Mouse (Mus musculus): ENCODE data around the gene Fbxl3. TPM values are rescaled to one million over a fixed set of nuclear protein-coding genes. Genes with fewer than 3 reads are reported as not detected.

Fbxl3 gene
- 13.1 and 14.2 TPM in 2 replicates for polyA plus RNA-seq (2016; fragmentation: Nextera tagmentation; extraction: Ambion mirVana)

DNA sequence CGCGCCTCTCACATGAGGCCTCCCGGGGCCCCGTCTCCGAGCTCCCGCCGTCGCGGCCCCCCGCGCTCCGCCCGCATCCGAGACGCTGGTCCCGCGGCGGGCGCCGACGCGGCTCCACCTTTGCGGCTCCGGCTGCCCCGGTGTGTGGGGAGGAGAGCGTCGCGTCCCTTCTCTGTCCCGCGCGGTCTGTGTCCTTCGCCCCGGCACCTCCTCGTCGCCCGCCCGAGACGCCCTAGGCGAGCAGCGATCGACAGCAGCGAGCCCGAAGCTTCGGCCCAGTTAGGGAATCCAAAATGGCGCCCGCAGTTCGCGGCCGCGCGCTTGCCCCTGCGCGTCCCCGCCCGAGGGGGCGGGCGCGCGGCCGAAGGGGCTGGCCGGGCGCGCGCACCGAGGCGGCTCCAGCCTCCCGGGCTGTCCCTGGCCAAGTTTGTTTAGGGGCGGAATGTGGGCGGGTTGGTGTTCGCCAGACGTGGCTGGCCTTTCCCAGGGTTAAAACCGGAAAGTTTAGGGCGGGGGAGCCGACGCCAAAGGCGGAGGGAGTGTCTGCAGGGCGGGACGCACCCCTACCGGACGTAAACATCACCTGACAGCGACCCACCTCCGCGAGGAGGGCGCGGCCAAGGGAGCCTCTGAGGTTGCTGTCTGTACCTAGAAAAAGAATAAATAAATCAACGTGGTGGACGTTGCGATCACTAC is at the start of gene Fbxl3:
Fbxl3 (minus strand) TSS at position 329 of the 696 bp plus-strand sequence.
- peaks cover 32% of the 10 kb centered on the region for H3K4me1 ChIP-seq (replicated peaks)
- peak within 1 kb of the TSS; percentile 99 for H3K27ac ChIP-seq
- H3K9me3 ChIP-seq = no peaks in the 10 kb centered on the region
- WGBS = under 1% methylated on average over 88 of the region's 88 CpGs
- peak; percentile 89 for DNase-seq (ENCODE audit: low spot score)
- no peaks in the 10 kb centered on the region for H3K27me3 ChIP-seq (ENCODE audit: insufficient read depth, poor library complexity, severe bottlenecking)
- peak within 1 kb of the TSS; percentile 86 for H3K4me3 ChIP-seq
- H3K36me3 ChIP-seq = peaks cover 23% of the 10 kb centered on the region

DNA sequence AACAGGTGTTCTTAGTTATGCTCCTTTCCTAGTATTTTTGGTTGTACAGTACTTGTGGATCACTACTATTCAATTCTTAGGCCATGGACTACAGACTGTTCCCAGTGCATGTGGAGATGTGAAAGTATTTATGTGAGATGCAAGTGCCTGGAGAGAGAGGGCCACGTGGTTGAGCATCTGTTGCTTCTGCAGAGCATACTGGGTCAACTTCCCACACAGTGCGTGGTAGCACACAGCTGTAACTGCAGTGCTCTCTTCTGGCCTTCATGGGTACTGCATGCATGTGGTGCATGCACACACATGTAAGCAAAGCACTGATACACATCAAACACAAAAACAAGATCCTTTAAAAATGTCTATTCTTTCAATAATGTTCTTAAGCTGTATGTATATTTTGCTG is 32.6 kb upstream of the Fbxl3 start:
- WGBS = 89% methylated on average over 2 of the region's 2 CpGs
- H3K9me3 ChIP-seq = no peaks in the 10 kb centered on the region
- DNase-seq (ENCODE audit: low spot score) = peak; percentile 16
- H3K27ac ChIP-seq = no peak overlapping the region
- peaks cover 73% of the 10 kb centered on the region for H3K36me3 ChIP-seq
- no peaks in the 10 kb centered on the region for H3K27me3 ChIP-seq (ENCODE audit: insufficient read depth, poor library complexity, severe bottlenecking)
- no peak overlapping the region for H3K4me3 ChIP-seq
- H3K4me1 ChIP-seq (replicated peaks) = no peaks in the 10 kb centered on the region

- Histone ChIP-seq H3K9me3 (no peaks in the 10 kb centered on the region), H3K4me1 (replicated peaks) (no peaks in the 10 kb centered on the region), H3K27me3 (ENCODE audit: insufficient read depth, poor library complexity, severe bottlenecking) (no peaks in the 10 kb centered on the region), H3K27ac (no peak overlapping the region), H3K36me3 (peaks cover 82% of the 10 kb centered on the region), H3K4me3 (no peak overlapping the region)
- DNase-seq (ENCODE audit: low spot score) = no peak
- 88% methylated on average over 6 of the region's 6 CpGs for WGBS
These were observed 26.4 kb upstream of the Fbxl3 start for GRCm38 (mm10) chr14:103125756-103126155.

DNA sequence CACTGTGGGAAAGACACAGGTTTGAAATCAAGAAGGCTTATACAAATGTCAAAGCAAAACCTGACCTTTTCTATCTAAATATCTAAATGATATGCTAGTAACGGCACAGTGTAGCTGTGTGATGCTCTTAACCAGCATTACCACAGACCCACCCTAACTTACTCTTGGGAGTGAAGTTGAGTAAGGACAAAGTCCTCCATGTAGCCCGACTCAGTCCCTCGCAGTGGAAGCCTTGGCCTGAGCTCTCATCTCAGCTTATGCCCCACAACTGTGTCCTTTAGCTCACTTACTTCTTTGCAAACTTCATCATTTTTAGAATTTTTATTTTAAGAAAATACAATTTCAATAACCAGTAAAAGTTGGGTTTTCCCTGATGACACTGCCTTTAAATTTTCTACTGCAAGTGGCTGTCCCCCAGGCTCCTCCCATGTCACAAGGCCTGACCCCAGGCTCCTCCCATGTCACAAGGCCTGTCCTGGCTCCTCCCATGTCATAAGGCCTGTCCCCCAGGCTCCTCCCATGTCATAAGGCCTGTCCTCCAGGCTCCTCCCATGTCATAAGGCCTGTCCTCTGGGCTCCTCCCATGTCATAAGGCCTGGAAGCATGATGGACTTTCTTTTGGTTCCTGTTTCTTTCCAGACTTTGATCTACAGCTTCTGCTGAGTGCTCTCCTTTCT is 15.8 kb upstream of the Fbxl3 start:
- peaks cover 80% of the 10 kb centered on the region for H3K36me3 ChIP-seq
- H3K27ac ChIP-seq = no peak overlapping the region
- 97% methylated on average over 3 of the region's 3 CpGs for whole genome bisulfite sequencing
- no peaks in the 10 kb centered on the region for H3K9me3 ChIP-seq
- no peaks in the 10 kb centered on the region for H3K4me1 ChIP-seq (replicated peaks)
- H3K27me3 ChIP-seq (ENCODE audit: insufficient read depth, poor library complexity, severe bottlenecking) = no peaks in the 10 kb centered on the region
- no peak for DNase-seq (ENCODE audit: low spot score)
- H3K4me3 ChIP-seq = no peak overlapping the region

GRCm38 (mm10) chr14:103112606-103113363 is 13.4 kb upstream of the Fbxl3 start:
- H3K27ac ChIP-seq = no peak overlapping the region
- H3K36me3 ChIP-seq = peaks cover 59% of the 10 kb centered on the region

DNA sequence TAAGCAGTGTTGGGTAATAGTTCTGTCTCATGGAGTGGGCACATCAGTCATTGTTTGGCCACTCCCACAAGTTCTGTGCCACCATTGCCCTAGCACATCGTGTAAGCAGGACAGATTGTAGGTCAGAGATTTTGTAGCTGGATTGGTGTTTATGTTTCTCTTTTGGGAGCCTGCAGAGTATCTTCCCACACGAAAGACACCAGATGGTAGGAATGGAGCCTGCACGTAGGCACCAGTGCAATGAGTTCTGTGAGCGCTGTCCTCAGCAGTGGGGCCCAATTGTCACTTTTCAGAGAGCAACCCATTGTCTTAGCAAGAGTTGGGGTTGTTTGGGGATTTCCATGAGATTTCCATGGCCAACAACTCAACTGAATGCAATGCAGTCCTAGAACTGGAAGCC is 10.6 kb upstream of the Fbxl3 start:
- Histone ChIP-seq H3K36me3 (peaks cover 31% of the 10 kb centered on the region), H3K4me3 (no peak overlapping the region), H3K27me3 (ENCODE audit: insufficient read depth, poor library complexity, severe bottlenecking) (no peaks in the 10 kb centered on the region), H3K4me1 (replicated peaks) (no peaks in the 10 kb centered on the region), H3K9me3 (no peaks in the 10 kb centered on the region), H3K27ac (no peak overlapping the region)
- WGBS = 90% methylated on average over 4 of the region's 4 CpGs
- DNase-seq (ENCODE audit: low spot score) = no peak

More at GRCm38 (mm10) chr14:103112606-103113363, 13.4 kb upstream of the Fbxl3 start:
- no peaks in the 10 kb centered on the region for H3K4me1 ChIP-seq (replicated peaks)
- DNase-seq (ENCODE audit: low spot score) = no peak
- WGBS = 91% methylated on average over 3 of the region's 3 CpGs
- H3K9me3 ChIP-seq = no peaks in the 10 kb centered on the region
- no peak overlapping the region for H3K4me3 ChIP-seq
- no peaks in the 10 kb centered on the region for H3K27me3 ChIP-seq (ENCODE audit: insufficient read depth, poor library complexity, severe bottlenecking)

DNA sequence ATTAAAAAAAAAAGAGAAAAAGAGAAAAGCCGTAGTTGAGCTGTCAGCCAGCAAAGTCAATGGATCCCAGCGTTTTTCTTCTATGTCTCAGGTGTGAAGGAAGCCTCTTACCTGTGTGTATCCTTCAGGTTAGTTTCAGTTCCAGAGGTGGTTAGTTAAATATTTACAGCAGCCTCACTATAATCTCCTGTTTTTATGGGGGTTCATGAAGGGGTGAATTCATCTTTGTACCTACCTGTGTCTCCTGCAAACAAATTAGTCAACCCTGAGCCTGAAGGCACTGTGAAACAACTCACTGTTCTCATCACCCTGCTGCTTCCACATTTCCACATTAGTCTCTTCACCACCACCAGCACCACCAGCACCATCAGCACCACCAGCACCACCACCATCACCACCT is 6.9 kb upstream of the Fbxl3 start:
- DNase-seq (ENCODE audit: low spot score) = no peak
- H3K27ac ChIP-seq = no peak overlapping the region
- H3K9me3 ChIP-seq = no peaks in the 10 kb centered on the region
- H3K4me1 ChIP-seq (replicated peaks) = peaks cover 10% of the 10 kb centered on the region; the same call in 1 of the 2 replicates
- H3K4me3 ChIP-seq = no peak overlapping the region
- no peaks in the 10 kb centered on the region for H3K36me3 ChIP-seq
- no peaks in the 10 kb centered on the region for H3K27me3 ChIP-seq (ENCODE audit: insufficient read depth, poor library complexity, severe bottlenecking)
- WGBS = 87% methylated on average over 2 of the region's 2 CpGs

DNA sequence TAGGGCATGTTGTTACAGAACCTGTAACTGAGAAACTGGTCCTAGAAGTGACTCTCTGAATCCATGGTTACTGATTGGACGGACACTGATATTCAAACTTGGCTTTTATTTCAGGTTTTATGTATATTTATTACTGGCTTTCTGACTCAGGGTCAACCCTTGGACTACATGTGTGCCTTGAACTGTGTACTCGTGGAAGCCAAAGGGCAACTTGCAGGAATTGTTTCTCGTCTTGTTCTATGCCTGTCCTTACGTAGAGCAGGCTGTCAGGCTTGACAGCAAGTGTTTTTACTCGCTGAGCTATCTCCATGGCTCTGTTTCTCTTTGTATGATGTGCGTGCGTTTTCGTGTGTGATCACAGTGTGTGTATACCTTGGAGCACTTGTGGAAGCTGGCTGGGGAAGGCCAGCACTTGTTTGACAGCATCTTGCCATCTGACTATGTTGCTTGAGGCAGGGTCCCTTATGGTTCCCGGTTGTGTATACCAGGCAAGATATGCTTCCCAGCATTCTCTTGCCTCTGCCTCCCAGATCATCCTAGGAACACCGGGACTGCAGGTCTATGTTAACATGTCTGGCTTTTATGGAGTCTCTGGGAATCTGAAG is 3.5 kb upstream of the Fbxl3 start:
- no peaks in the 10 kb centered on the region for H3K36me3 ChIP-seq
- WGBS = 80% methylated on average over 10 of the region's 10 CpGs
- no peaks in the 10 kb centered on the region for H3K9me3 ChIP-seq
- H3K4me1 ChIP-seq (replicated peaks) = peaks cover 15% of the 10 kb centered on the region
- no peak for DNase-seq (ENCODE audit: low spot score)
- H3K27ac ChIP-seq = no peak overlapping the region
- H3K4me3 ChIP-seq = no peak overlapping the region
- H3K27me3 ChIP-seq (ENCODE audit: insufficient read depth, poor library complexity, severe bottlenecking) = no peaks in the 10 kb centered on the region

DNA sequence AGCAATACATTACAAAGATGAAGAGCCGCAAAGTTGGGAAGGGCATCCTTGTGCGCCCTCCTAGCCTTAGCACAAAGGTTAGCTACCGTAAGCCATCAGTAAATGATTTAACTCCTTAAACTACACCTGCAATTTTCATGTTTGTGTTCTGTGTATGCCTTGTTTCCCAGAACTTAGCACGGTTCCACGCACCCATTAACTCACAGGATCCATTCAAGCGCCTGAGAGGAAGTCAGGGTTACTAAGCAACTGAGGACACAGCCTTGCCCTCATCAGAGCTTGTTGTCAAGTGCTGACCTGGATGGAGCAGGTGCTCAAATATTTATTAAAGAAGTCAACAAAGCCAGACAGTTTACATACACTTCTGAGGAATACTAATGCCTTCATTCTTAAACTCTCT is 2.9 kb upstream of the Fbxl3 start:
- no peaks in the 10 kb centered on the region for H3K9me3 ChIP-seq
- DNase-seq (ENCODE audit: low spot score) = no peak
- WGBS = 70% methylated on average over 6 of the region's 6 CpGs
- no peaks in the 10 kb centered on the region for H3K27me3 ChIP-seq (ENCODE audit: insufficient read depth, poor library complexity, severe bottlenecking)
- no peak overlapping the region for H3K4me3 ChIP-seq
- H3K4me1 ChIP-seq (replicated peaks) = peaks cover 21% of the 10 kb centered on the region
- H3K27ac ChIP-seq = no peak overlapping the region
- no peaks in the 10 kb centered on the region for H3K36me3 ChIP-seq

DNA sequence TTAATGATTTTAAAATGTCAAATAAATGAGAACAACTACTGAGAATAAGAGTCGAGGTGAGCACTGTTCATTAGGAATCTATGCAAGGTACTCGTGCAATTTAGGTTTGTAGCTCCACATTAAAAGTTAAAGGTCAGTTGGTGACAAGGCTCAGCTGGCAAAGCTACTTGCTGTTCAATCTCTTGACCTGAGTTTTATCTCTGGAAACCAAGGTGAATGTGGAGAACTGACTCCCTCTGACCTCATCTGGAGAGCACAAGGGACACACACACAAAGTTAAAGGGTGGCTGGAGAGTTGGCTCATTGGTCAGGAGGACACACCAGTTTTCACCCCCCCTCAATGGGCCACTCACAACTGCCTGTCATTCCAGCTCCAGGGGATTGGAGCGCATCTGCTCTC is 1.8 kb upstream of the Fbxl3 start:
- H3K4me3 ChIP-seq = no peak overlapping the region
- no peaks in the 10 kb centered on the region for H3K27me3 ChIP-seq (ENCODE audit: insufficient read depth, poor library complexity, severe bottlenecking)
- peaks cover 32% of the 10 kb centered on the region for H3K4me1 ChIP-seq (replicated peaks)
- H3K36me3 ChIP-seq = peaks cover 6% of the 10 kb centered on the region
- WGBS = 87% methylated on average over 3 of the region's 3 CpGs
- no peaks in the 10 kb centered on the region for H3K9me3 ChIP-seq
- DNase-seq (ENCODE audit: low spot score) = no peak
- H3K27ac ChIP-seq = no peak overlapping the region

- Histone ChIP-seq H3K36me3 (peaks cover 14% of the 10 kb centered on the region), H3K27ac (no peak overlapping the region), H3K4me1 (replicated peaks) (peaks cover 32% of the 10 kb centered on the region), H3K9me3 (no peaks in the 10 kb centered on the region), H3K4me3 (peak overlapping the region; percentile 86; the same call in 1 of the 2 replicates), H3K27me3 (ENCODE audit: insufficient read depth, poor library complexity, severe bottlenecking) (no peaks in the 10 kb centered on the region)
- DNase-seq (ENCODE audit: low spot score) = no peak
- WGBS = 85% methylated on average over 13 of the region's 13 CpGs
These were observed 930 bp upstream of the Fbxl3 start for GRCm38 (mm10) chr14:103100296-103100695.

DNA sequence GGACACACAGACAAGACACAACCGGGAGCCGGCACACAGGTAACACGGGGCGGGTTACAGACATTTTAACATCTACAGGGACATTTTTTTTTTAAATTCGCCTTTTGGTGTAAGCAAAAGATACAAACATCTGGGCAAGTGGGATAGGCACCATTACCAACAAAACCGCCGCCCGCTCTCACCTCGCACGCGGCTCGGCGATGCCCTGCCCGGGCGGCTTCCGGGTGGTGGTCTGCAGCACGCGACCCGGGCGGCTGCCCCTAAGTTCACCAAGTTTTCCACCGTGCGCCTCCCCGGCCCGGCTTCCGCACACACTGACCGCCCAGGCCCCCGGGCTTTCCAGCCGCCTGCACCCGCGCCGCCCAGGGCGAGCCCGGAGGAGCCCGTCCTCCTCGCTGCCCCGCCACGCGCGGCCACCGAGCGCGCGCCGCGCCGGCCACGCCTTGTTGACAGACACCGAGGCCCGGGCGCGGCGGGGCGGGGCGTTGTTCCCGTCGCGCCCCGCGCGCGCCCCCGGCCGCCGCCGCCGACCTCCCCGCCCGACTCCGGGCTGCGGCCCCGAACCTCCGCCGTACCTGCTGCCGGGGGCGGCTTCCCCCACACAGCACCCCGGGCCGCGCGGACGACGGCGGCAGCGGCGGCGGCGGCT is 655 bp downstream of the Fbxl3 start:
- Histone ChIP-seq H3K4me1 (replicated peaks) (peaks cover 32% of the 10 kb centered on the region), H3K9me3 (no peaks in the 10 kb centered on the region), H3K4me3 (peak overlapping the region; percentile 86), H3K27ac (peak overlapping the region; percentile 99), H3K27me3 (ENCODE audit: insufficient read depth, poor library complexity, severe bottlenecking) (no peaks in the 10 kb centered on the region), H3K36me3 (peaks cover 30% of the 10 kb centered on the region)
- WGBS = under 1% methylated on average over 85 of the region's 86 CpGs
- peak; percentile 82 for DNase-seq (ENCODE audit: low spot score)
